Mouse (Mus musculus) left cerebral cortex, postnatal 25 days (tissue): ENCODE data around the gene Sirt1. TPM values are rescaled to one million over a fixed set of nuclear protein-coding genes. Genes with fewer than 3 reads are reported as not detected.
A peak's percentile ranks its signal among the peaks of the same experiment; 100 is the strongest.
"Not testable (repeated sequence)": the region's sequence is repeated elsewhere in the genome, so short reads cannot be mapped to it uniquely, and the experiment has no call there.

Source experiments
- DNase-seq, 2 experiments: peaks; one replicate each; pipeline ENCODE4 v3.0.0; 2022; ENCODE audit warnings: low spot score in 2 of 2, mixed read lengths in 1 of 2
- intact Hi-C: fragments of 180-260 bp; cut with DNase I; formaldehyde crosslinking; loops from one replicate; pipeline ENCODE4 v1.15.1; 2025
- total RNA-seq, 2 experiments: library from RNA; stranded (reverse); gene quantifications; 2 replicates each; pipeline ENCODE4 v1.2.3; 2021

The Sirt1 gene
- 10 to 100 TPM; 12.1 to 13.3 TPM for total RNA-seq

DNA sequence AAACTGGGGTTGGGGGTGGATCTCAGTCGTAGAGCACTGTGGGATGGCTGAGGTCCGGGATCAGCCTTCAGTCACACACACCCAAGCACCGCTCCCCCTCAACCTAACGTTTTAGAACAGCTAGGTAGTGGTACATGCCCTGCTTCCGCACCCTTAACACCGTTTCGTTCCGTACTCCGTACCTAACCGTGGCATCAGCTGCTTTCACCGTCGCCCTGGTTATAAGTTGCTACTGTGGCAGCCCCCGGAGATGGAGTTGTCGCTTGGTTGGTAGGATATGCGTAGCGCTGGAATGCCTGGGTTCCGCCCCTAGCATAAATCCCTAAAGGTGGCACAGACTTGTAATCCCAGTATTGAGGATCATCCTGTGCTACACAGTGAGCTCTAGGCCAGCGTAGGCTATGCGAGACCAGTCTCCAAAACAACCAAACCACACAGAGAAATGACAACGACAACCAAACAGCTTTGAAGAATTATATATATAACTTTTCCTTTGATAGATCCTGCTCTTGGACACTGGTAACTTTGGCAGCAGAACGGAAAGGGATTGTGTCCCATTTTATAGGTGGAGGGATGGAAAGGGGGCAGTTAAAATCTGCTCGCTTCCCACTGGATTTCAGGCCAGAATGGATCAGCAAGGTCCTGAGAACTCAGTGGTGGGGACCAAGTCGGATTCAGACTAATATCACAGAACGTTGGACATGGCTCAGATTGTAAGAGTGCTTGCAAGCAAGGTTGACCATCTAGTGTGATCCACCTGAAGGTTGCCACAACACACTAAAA, at the start of gene Sirt1:
Gene Sirt1 (minus strand): TSS at position 207 of the 783 bp plus-strand sequence.
- intact Hi-C loops, result loop anchor here (1.0 to 5.0 kb wide), 3 partner anchors 42 to 139 kb away; partner anchors contain the start of gene Herc4
- DNase-seq, result peak; percentile 12 to 23

DNA sequence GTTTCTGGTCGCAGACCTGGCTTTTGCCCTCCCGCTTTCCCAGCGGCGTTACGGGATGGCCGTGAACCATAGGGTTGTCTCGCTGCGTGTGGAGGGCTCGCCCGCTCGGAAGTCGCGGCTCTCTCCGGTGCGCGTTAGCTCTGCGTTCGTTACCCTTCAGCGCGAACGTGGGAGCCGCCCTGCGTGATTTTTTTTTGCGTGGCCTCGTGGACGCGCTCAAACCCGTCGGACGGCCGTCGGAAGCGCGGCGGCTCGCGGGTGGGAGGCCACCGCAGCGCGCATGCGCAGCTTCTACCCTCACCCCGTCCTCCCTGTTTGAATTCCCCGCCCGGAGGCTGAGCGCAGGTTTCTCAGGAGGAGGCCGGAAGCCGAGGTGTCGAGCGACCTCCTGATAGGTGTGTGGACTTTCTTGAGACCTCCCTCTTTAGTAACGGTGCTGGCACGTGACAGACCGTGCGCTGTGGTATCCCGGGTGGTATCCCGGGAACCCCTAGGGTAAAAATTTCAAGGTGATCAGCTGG, 48.3 kb upstream of the Sirt1 start, which contains the start of gene Ctnna3:
Gene Ctnna3 (plus strand): TSS at position 314 of the 521 bp plus-strand sequence.
- intact Hi-C loops, result loop anchor here (5.0 to 10.0 kb wide), 3 partner anchors 47 to 655 kb away; no protein-coding TSS in a partner anchor
- DNase-seq, result peak; percentile 86 to 95

DNA sequence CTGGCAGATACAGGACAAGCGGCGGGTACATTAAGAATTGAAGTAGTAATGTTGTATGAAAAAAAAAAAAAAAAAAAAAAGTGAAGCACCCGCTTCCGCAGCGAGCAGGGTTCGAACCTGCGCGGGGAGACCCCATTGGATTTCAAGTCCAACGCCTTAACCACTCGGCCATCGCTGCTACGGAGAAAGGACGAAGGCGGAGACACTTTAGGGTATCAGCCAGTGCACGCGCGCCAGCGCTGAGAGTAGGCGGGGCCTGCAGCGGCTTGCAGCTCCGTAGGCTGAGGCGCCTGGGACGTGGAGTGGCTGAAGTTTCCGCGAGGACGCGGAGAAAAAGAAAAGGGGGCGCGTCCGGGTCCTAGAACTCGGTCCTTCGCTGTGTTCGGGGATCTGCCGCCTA, 47.9 kb upstream of the Sirt1 start:
- peak; percentile 99 for DNase-seq
- intact Hi-C loops, result loop anchor here (5.0 to 10.0 kb wide), 3 partner anchors 48 to 655 kb away; no protein-coding TSS in a partner anchor

DNA sequence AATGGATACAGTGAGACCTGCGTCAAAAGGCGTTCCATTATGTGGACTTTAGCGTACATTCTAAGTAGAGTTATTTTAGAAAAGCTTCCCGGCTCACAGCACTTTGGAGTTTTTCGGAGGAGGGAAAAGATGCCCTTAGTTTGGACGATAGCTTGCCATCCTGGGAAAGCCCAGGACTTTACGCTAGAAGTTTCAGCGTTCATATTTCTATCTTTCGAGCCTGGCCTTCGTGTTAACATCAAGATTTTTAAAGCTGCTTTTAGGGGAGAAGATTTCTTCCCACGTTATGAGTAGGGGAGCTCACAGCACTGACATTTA, 47.5 kb upstream of the Sirt1 start:
- intact Hi-C loops, result loop anchor here (5.0 to 10.0 kb wide), 3 partner anchors 48 to 656 kb away; no protein-coding TSS in a partner anchor
- DNase-seq, result peak in 1 of 2 experiments; percentile 27

DNA sequence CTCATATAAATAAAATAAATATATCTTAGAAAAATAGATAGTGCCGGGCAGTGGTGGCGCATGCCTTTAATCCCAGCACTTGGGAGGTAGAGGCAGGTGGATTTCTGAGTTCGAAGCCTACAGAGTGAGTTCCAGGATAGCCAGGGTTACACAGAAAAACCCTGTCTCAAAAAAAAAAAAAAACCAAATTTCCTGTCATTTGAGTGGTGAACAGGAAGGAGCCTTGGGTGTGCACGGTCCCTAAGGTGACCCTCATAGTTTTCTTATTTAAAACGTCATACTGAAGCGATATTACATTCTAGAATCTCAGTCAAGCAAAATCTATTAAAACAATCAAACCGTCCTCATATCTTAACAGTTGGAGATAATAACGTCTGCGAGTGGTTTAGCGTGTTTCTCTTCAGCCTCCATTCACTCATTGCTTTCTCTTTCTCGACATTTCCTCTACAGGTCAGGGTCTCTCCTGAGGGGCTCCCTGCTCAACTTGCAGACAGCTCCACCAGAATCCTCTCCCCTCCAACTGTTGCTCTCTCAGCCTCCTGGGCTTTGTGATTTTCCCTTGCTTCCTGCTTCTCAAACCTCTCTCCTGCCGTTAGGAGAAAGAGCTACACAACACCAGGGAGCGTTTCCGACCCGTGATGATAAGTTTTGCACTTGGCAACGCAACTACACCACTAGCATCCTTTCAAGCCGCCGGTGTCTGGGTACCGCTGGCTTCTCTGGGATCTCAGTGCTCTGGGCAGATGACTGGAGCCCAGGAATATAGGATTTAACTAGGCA, 46.9 kb upstream of the Sirt1 start:
- intact Hi-C loops, result loop anchor here (5.0 to 10.0 kb wide), 3 partner anchors 49 to 656 kb away; no protein-coding TSS in a partner anchor
- DNase-seq, result peak; percentile 45 to 53

DNA sequence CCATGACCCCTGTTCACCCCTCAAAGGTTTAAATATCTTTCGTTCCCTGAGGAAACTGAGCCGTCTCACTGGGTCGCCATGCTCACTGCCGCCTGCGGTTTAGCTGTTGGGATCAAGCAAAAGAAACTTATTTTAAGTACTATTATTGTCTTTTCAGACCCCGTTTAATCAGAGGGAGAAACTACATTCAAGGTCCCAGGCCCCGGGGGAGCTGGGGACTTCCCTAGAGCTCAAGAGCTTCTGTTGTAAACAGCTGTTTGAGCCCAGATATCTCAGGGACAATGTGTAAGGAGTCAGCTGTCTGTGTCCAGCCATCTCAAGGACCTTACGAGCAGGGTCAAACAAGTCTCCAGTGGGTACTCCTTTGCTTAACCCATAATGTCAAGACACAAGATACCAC, 45.6 kb upstream of the Sirt1 start:
- intact Hi-C loops, result loop anchor here (5.0 to 10.0 kb wide), 3 partner anchors 50 to 658 kb away; no protein-coding TSS in a partner anchor
- DNase-seq, result no peak

DNA sequence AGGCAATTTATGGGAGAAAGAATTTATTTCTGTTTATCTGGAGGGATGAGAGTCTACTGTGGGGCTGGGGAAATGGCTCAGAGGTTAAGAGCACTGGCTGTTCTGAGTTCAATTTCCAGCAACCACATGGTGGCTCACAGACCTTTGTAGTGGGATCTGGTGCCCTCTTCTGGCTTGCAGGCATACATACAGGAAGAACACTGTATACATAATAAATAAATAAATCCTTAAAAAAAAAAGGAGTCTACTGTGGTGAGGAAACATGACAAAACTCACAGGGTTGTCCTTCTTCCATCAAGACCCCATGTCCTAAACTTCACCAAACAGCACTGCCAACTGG, 42.9 kb upstream of the Sirt1 start:
- intact Hi-C loops, result loop anchor here (10.0 kb wide), 1 partner anchor 660 kb away; no protein-coding TSS in a partner anchor
- peak in 1 of 2 experiments; percentile 30 for DNase-seq

DNA sequence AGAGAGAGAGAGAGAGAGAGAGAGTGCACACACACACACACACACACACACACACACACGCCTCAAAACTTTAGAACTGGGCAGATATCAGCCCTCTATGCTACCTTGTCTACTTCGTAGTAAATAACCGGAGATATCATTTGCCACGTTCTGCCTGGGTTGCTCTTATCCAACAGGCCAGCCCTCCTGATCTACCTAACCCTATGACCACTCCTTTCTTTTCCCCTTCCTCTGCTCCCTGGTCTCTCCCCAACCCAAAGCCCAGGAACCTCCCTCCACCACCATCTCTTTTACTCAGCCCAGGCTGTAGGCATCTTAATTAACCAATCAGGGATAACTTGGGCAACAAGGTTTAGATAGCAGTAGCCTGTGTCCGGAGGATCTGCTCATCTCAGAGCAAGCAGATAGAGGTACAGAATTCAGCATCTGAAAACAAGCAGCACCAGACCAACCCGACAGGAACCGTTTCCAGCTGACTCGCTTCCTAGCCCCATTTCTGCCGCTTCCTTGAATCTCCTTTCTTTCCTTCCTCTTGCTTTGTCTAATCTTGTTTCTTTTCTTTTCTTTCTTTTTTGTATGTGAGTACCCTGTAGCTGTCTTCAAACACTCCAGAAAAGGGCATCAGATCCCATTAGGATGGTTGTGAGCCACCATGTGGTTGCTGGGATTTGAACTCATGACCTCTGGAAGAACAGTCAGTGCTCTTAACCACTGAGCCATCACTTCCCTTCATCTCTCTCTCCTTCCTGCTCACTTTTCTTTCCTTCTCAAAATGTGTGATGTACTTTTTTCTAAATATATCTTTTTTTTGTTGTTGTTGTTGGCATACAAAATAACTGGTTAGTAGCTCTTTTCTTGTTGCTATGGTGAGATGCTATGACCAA, 42.3 kb upstream of the Sirt1 start:
- intact Hi-C loops, result loop anchor here (10.0 kb wide), 1 partner anchor 661 kb away; no protein-coding TSS in a partner anchor

DNA sequence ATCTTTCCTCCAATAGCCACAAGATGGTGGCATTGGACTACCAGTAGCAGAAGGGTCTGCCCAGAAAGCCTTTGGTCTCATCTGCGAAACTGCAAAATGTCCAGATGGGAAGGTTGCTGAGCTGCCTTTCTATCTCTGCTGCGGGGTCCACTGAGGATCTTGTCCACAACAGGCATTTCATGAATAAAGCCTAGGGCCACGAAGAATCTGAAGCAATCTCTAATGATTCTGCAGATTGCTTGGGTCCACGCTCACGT, 41.2 kb upstream of the Sirt1 start:
- no peak for DNase-seq
- intact Hi-C loops, result loop anchor here (10.0 kb wide), 1 partner anchor 662 kb away; no protein-coding TSS in a partner anchor

More for the DNA sequence above, 42.3 kb upstream of the Sirt1 start:
- DNase-seq, result no peak

DNA sequence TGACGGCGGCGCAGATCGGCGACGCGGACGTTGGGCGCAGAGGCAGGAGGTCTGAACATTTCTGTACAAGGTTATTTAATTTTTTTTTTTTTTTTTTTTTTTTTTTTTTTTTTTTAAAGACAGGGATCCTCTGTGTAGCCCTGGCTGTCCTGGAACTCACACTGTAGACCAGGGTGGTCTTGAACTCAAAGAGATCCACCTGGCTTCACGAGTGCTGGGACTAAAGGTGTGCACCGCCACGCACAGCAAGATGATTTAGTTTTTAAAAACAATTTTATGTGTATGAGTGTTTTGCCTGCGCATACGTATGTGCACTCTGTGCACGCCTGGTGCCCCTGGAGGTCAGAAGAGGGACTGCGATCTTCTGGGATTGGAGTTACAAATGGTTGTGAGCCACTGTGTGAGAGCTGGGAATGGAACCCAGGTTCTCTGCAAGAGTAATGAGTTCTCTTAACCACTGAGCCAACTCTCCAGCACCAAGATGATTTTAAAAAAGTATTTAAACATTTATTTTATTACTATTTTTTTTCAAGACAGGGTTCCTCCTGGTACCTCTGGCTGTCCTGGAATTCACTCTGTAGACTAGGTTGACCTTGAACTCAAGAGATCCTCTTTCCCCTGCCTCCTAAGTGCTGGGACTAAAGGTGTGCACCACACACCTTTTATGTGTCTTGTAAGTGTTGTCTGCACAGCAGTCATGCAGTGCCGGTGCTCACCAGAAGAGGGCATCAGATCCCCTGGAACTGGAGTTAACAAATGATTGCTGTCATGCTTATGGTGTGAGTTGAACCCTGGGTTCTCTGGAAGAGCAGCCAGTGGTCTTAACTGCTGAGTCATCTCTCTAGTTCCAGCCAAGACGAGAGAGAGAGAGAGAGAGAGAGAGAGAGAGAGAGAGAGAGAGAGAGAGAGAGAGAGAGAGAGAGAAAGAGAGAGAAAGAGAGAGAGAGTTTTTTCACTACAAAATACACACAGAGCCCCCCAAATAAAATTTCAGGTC, 40.5 kb upstream of the Sirt1 start, which contains the start of gene Gm7075:
Gene Gm7075 (minus strand): TSS at position 51 of the 997 bp plus-strand sequence.
- peak in 1 of 2 experiments; percentile 17 for DNase-seq
- intact Hi-C loops, result loop anchor here (10.0 kb wide), 1 partner anchor 663 kb away; no protein-coding TSS in a partner anchor

DNA sequence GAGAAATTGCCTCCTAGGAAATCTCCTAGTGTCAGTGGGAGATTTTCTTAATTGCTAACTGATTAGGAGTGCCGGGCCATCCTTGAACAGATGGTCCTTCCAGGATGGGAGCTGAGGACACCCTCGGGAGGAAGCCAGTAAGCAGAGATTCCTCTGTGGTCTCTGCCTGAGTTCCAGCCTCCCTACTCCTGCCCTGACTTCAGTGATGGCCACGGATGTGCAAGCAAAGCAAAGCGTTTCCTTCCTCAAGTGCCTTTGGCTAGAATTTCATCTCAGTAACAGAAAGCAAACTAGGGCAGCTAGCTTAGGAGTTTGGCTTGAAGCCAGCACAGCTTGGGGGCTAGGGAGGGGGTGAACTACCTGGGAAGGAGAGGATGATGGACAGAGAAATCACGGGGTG, 35.6 kb upstream of the Sirt1 start:
- no peak for DNase-seq
- intact Hi-C loops, result no loop called here

DNA sequence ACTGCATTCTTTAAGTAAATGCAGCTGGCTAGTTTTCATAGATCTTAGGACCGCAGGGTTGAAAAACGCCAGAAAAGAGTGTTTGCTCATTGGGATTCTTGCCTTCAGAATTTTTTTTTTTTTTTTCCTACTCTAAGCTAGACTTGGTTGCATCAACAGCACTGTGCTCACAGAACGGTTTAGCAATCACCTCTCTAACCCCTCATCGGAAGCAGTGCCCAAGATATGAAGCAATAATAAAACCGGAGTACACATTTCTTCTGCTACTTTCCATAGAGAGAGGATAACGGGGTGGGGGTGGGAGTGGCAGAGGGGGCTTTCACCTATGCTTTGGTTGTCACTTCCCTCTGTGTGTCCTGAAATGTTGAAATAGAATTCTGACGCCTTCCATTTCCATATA, 34.3 kb upstream of the Sirt1 start:
- DNase-seq, result no peak
- intact Hi-C loops, result no loop called here

DNA sequence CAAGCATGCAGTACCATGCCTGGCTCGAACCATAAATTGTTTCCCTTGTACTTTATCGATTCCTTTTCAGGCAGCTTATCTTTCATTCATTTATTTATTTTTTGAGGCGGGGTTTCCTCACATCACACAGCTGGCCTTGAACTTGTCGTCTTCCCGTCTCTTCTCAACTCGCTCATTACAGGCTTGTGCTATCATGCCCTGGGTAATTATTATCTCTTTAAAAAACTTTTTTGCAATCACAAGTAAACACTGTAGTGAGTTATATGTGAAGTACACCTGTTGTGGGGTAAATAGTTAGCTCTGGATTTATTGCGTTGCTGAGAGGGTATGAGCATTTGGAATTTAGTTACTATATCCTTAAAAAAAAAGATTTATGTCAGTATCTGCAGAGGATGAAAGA, 33.8 kb upstream of the Sirt1 start:
- DNase-seq, result no peak
- intact Hi-C loops, result no loop called here

DNA sequence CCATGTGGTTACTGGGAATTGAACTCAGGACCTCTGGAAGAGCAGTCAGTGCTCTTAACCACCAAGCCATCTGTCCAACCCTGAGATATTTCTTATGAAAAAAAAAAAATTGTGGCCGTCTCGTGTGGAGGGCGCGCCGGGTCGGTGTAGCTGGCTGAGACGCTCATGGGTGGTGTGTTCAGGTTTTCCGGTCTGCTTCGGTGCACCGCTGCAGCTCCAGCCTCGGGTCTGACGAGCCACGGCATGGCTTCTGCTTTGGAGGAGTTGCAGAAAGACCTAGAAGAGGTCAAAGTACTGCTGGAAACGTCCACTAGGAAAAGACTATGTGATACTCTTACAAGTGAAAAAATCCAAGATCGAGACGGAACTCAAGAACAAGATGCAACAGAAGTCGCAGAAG, 31.3 kb upstream of the Sirt1 start:
- intact Hi-C loops, result no loop called here
- DNase-seq, result no peak

DNA sequence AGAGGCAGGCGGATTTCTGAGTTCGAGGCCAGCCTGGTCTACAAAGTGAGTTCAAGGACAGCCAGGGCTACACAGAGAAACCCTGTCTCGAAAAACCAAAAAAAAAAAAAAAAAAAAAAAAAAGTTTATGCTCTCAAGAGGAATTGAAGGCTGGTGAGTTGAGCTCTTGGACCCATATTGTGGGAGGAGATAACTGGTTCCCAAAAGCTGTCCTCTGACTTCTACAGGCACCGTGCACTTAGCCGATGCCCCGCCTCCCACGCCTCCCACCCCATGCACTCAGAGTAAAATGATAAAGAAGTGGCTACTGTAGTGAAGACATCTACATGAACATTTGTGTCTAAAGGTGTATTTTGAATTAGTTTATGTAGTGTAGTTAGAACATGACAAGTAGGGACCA, 30.2 kb upstream of the Sirt1 start:
- intact Hi-C loops, DNase-seq: not testable (repeated sequence)

DNA sequence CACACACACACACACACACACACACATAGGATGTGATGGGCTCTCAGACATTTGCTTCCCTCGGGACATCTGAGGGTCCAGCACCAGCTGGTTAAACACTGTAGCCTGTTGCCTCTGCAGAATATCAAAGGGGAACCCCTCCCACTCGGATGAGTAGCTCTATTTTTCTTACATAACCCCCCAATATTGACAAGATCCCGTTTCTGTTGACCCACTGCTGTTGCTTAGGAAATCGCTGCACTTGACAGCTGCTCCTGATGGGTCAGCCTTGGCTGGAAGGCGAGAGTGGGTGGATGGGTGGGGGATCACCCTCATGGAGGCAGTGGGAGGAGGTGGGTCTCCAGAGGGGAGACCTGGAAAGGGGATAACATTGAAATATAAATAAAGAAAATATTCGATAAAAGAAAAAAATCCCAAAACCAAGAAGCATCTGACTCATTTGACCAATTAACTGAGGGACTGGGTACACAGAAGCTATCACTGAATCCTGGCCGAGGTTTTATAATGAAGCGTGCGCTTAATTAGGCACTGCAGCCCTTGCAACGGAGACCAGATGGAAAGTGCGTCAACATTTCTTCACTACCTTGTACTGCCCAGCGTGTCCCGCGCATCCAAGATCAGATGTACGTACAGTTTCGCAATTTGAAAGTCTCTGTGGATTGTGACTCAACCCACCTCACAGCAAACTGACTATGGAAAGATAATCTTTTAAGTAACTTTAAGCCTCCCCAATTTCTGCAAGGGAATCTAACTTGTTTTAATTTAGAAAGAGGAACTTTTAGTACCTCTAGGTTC, 28.9 kb upstream of the Sirt1 start:
- intact Hi-C loops, result no loop called here
- DNase-seq, result no peak

DNA sequence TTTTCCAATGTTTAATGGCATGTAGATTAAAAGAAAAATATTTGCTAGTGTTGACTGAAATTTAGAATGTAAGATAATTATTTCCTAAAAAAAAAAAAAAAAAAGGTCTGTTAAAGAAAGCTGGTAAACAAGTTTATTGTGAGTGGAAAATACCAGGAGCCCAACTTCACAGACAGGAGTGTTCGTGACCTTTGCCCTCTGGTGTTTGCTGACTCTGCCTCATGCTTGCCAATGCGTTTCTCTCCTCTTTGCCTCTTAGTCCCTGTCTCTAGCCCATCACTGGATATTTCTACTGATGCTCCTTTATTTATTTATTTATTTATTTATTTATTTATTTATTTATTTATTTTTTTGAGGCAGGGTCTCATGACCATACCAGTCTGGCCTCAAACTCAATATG, 22.1 kb upstream of the Sirt1 start:
- no peak for DNase-seq
- intact Hi-C loops, result no loop called here
